8 mouse cellular contexts compared by ENCODE assay signal in genomic region chr5:122820777-122821523, GRCm38 (mm10). TPM values are rescaled to one million over a fixed set of nuclear protein-coding genes. Genes with fewer than 3 reads are reported as not detected.
DNase-seq lines count a peak whose midpoint lies in the region; ATAC-seq and TF ChIP-seq lines count a peak whose summit lies in the region.

TSS of gene Anapc5 (minus strand) at chr5:122821339.

- H3K27ac ChIP-seq in CH12.LX (ENCODE audit: insufficient read depth, low read depth) = peak within 1 kb of the TSS; percentile 95
- peak within 1 kb of the TSS; percentile 88 for H3K27ac ChIP-seq in forebrain, embryonic 11.5 days (ENCODE audit: low read depth, low read length)
- peak within 1 kb of the TSS; percentile 93 for H3K27ac ChIP-seq in heart, embryonic 16.5 days (ENCODE audit: low read length)
- peak within 1 kb of the TSS; percentile 98 for H3K27ac ChIP-seq in liver, embryonic 15.5 days (replicated peaks)
- H3K27ac ChIP-seq in neural tube, embryonic 12.5 days = peak within 1 kb of the TSS; percentile 85; the same call in 1 of the 2 replicates

- peak; percentile 92 for TF ChIP-seq POLR2A in CH12.LX (IDR thresholded peaks at IDR 0.05; ENCODE audit: low read depth, low read length)

- no peak for TF ChIP-seq RAD21 in CH12.LX (IDR thresholded peaks at IDR 0.05; ENCODE audit: low read depth, low read length)

- TF ChIP-seq EP300 in CH12.LX (IDR thresholded peaks at IDR 0.05; ENCODE audit: low read length) = peak; percentile 20; the same call in 1 of the 2 replicates

- H3K79me2 ChIP-seq in CH12.LX (replicated peaks; ENCODE audit: control insufficient read depth, extremely low read depth, insufficient read depth, poor library complexity, severe bottlenecking) = peaks cover 17% of the 10 kb centered on the region

- H3K9me3 ChIP-seq in CH12.LX (replicated peaks; ENCODE audit: low read length) = no peaks in the 10 kb centered on the region
- no peaks in the 10 kb centered on the region for H3K9me3 ChIP-seq in forebrain, embryonic 11.5 days (ENCODE audit: control insufficient read depth, low read length)
- no peaks in the 10 kb centered on the region for H3K9me3 ChIP-seq in heart, embryonic 16.5 days (replicated peaks; ENCODE audit: control insufficient read depth, low read length)
- H3K9me3 ChIP-seq in liver, embryonic 15.5 days (replicated peaks) = no peaks in the 10 kb centered on the region
- H3K9me3 ChIP-seq in neural tube, embryonic 12.5 days = no peaks in the 10 kb centered on the region

- peak; percentile 99 for ATAC-seq in forebrain, embryonic 11.5 days (replicated peaks; ENCODE audit: low FRiP score)
- peak; percentile 99 for ATAC-seq in heart, embryonic 16.5 days (replicated peaks; ENCODE audit: extremely low read depth, insufficient read depth, low FRiP score)
- ATAC-seq in liver, embryonic 15.5 days (ENCODE audit: insufficient read depth) = peak; percentile 99
- peak; percentile 99 for ATAC-seq in neural tube, embryonic 12.5 days (ENCODE audit: low FRiP score, low read depth)

- H3K9ac ChIP-seq in CH12.LX (ENCODE audit: insufficient read depth, low read depth) = peak within 1 kb of the TSS; percentile 85
- H3K9ac ChIP-seq in forebrain, embryonic 11.5 days (ENCODE audit: low read length) = peak within 1 kb of the TSS; percentile 85
- peak within 1 kb of the TSS; percentile 85 for H3K9ac ChIP-seq in heart, embryonic 16.5 days (ENCODE audit: low read length)
- H3K9ac ChIP-seq in liver, embryonic 15.5 days = peak within 1 kb of the TSS; percentile 87
- peak within 1 kb of the TSS; percentile 74 for H3K9ac ChIP-seq in neural tube, embryonic 12.5 days

- under 1% methylated on average over 55 of the region's 55 CpGs for WGBS in forebrain, embryonic 11.5 days
- WGBS in heart, embryonic 16.5 days = under 1% methylated on average over 55 of the region's 55 CpGs
- under 1% methylated on average over 55 of the region's 55 CpGs for WGBS in liver, embryonic 15.5 days (ENCODE audit: insufficient replicate concordance)
- under 1% methylated on average over 55 of the region's 55 CpGs for WGBS in neural tube, embryonic 12.5 days

- H3K27me3 ChIP-seq in CH12.LX (replicated peaks) = no peaks in the 10 kb centered on the region
- H3K27me3 ChIP-seq in forebrain, embryonic 11.5 days (ENCODE audit: control insufficient read depth, insufficient read depth, low read length) = no peaks in the 10 kb centered on the region
- no peaks in the 10 kb centered on the region for H3K27me3 ChIP-seq in heart, embryonic 16.5 days (ENCODE audit: control insufficient read depth, insufficient read depth, low read length)
- no peaks in the 10 kb centered on the region for H3K27me3 ChIP-seq in liver, embryonic 15.5 days
- no peaks in the 10 kb centered on the region for H3K27me3 ChIP-seq in neural tube, embryonic 12.5 days (replicated peaks)

- no peak for TF ChIP-seq CTCF in CH12.LX (conservative IDR thresholded peaks at IDR 0.05 in 1 of 2, IDR thresholded peaks at IDR 0.05 in 1 of 2; ENCODE audit: low read depth in 2 of 2, low read length in 2 of 2)

- peak within 1 kb of the TSS; percentile 74 to 93 (median 87) for H3K4me3 ChIP-seq in CH12.LX (replicated peaks in 1 of 3; ENCODE audit: low read depth in 2 of 3, low read length in 2 of 3, poor library complexity in 1 of 3)
- H3K4me3 ChIP-seq in forebrain, embryonic 11.5 days (ENCODE audit: low read depth, low read length) = peak within 1 kb of the TSS; percentile 79
- peak within 1 kb of the TSS; percentile 71 for H3K4me3 ChIP-seq in heart, embryonic 16.5 days (ENCODE audit: low read length)
- peak within 1 kb of the TSS; percentile 93 for H3K4me3 ChIP-seq in liver, embryonic 15.5 days (replicated peaks)
- peak within 1 kb of the TSS; percentile 77 for H3K4me3 ChIP-seq in neural tube, embryonic 12.5 days

- dilution Hi-C loops in CH12.LX (cut with MboI; ENCODE audit: extremely low pct_ligation_motif_present, extremely low pct_unique_long_range_greater_than_20kb, low sequenced_read_pairs) = no loop called here

- peak within 1 kb of the TSS; percentile 64 for H3K4me2 ChIP-seq in CH12.LX (ENCODE audit: insufficient read depth, low read depth, poor library complexity, severe bottlenecking)
- H3K4me2 ChIP-seq in forebrain, embryonic 11.5 days (ENCODE audit: low read depth, low read length, severe bottlenecking) = peak within 1 kb of the TSS; percentile 59
- peak within 1 kb of the TSS; percentile 64 for H3K4me2 ChIP-seq in heart, embryonic 16.5 days (ENCODE audit: low read depth, low read length)
- peak within 1 kb of the TSS; percentile 86 for H3K4me2 ChIP-seq in liver, embryonic 15.5 days
- peak within 1 kb of the TSS; percentile 62 for H3K4me2 ChIP-seq in neural tube, embryonic 12.5 days (replicated peaks)

- H3K4me1 ChIP-seq in CH12.LX (ENCODE audit: control insufficient read depth in 1 of 2, insufficient read depth in 2 of 2) = peaks cover 7 to 44% of the 10 kb centered on the region in 2 experiments
- H3K4me1 ChIP-seq in forebrain, embryonic 11.5 days (replicated peaks; ENCODE audit: control insufficient read depth, insufficient read depth, low read length) = peaks cover 4% of the 10 kb centered on the region; the same call in 1 of the 2 replicates
- H3K4me1 ChIP-seq in heart, embryonic 16.5 days (ENCODE audit: control insufficient read depth, insufficient read depth, low read length) = peaks cover 10% of the 10 kb centered on the region
- peaks cover 37% of the 10 kb centered on the region for H3K4me1 ChIP-seq in liver, embryonic 15.5 days (replicated peaks)
- peaks cover 10% of the 10 kb centered on the region for H3K4me1 ChIP-seq in neural tube, embryonic 12.5 days

- H3K36me3 ChIP-seq in CH12.LX (replicated peaks in 1 of 2; ENCODE audit: control insufficient read depth in 1 of 2, insufficient read depth in 1 of 2, low read length in 1 of 2) = peaks cover 27 to 34% of the 10 kb centered on the region in 2 experiments
- H3K36me3 ChIP-seq in forebrain, embryonic 11.5 days (ENCODE audit: control insufficient read depth, insufficient read depth, low read length) = peaks cover 10% of the 10 kb centered on the region; the same call in 1 of the 2 replicates
- peaks cover 28% of the 10 kb centered on the region for H3K36me3 ChIP-seq in heart, embryonic 16.5 days (ENCODE audit: control insufficient read depth, insufficient read depth)
- H3K36me3 ChIP-seq in liver, embryonic 15.5 days (replicated peaks) = peaks cover 33% of the 10 kb centered on the region
- H3K36me3 ChIP-seq in neural tube, embryonic 12.5 days = peaks cover 30% of the 10 kb centered on the region

- in situ Hi-C loops in CH12.LX (cut with MboI; ENCODE audit: low pct_ligation_motif_present, low pct_unique_long_range_greater_than_20kb, low sequenced_read_pairs) = no loop called here

- DNase-seq in CH12.LX (ENCODE audit: extremely low read depth) = peak; percentile 98
- peak; percentile 97 for DNase-seq in c-Kit-positive CD71-positive TER-119-negative erythroid progenitor cells, embryonic 14.5 days (ENCODE audit: low read depth)
- peak; percentile 96 for DNase-seq in forebrain, embryonic 11.5 days (ENCODE audit: low spot score)
- DNase-seq in kidney, postnatal 36 days = peak; percentile 96 to 98
- DNase-seq in telencephalon, adult 2 months (ENCODE audit: low read depth, low spot score) = peak; percentile 98

TF ChIP-seq in CH12.LX, 34 proteins besides CTCF, POLR2A, EP300 and RAD21 (continues in another document):
- TF ChIP-seq JUN (IDR thresholded peaks at IDR 0.05; ENCODE audit: insufficient read depth, low read depth, low read length) = peak; percentile 50; the same call in 1 of the 2 replicates
- peak; percentile 75 for TF ChIP-seq NRF1 (IDR thresholded peaks at IDR 0.05; ENCODE audit: low read depth, low read length)
- 0 out of 2 replicates have a peak, but pooled peaks have one; percentile 24 for TF ChIP-seq MAFK (IDR thresholded peaks at IDR 0.05; ENCODE audit: insufficient replicate concordance, low read length)
- TF ChIP-seq USF1 (IDR thresholded peaks at IDR 0.05; ENCODE audit: low read depth, low read length) = no peak
- TF ChIP-seq GABPA (IDR thresholded peaks at IDR 0.05; ENCODE audit: insufficient replicate concordance, low read depth, low read length) = no peak; the same call in 1 of the 2 replicates
- peak; percentile 76; the same call in 1 of the 2 replicates for TF ChIP-seq JUND (conservative IDR thresholded peaks at IDR 0.05; ENCODE audit: low read depth, low read length)
- TF ChIP-seq KAT2A (IDR thresholded peaks at IDR 0.05; ENCODE audit: insufficient replicate concordance, low read length) = peak; percentile 82; the same call in 1 of the 2 replicates
- TF ChIP-seq PAX5 (IDR thresholded peaks at IDR 0.05; ENCODE audit: low read length) = no peak
- TF ChIP-seq ZNF384 (IDR thresholded peaks at IDR 0.05; ENCODE audit: low read depth, low read length) = no peak
- TF ChIP-seq HCFC1 (IDR thresholded peaks at IDR 0.05; ENCODE audit: low read depth, low read length) = peak; percentile 90
- peak; percentile 84 for TF ChIP-seq ZMIZ1 (IDR thresholded peaks at IDR 0.05; ENCODE audit: low read depth, low read length)
- no peak for TF ChIP-seq USF2 (conservative IDR thresholded peaks at IDR 0.05; ENCODE audit: low read depth, low read length)
- peak; percentile 91 for TF ChIP-seq E2F4 (IDR thresholded peaks at IDR 0.05; ENCODE audit: insufficient replicate concordance, low read depth, low read length)
- peak; percentile 79 for TF ChIP-seq MEF2A (IDR thresholded peaks at IDR 0.05; ENCODE audit: borderline replicate concordance, low read depth, low read length)
- peak; percentile 82 for TF ChIP-seq NELFE (IDR thresholded peaks at IDR 0.05; ENCODE audit: low read depth, low read length)
- TF ChIP-seq MYC (IDR thresholded peaks at IDR 0.05; ENCODE audit: low read depth, low read length) = peak; percentile 93
- TF ChIP-seq MXI1 (IDR thresholded peaks at IDR 0.05; ENCODE audit: low read depth, low read length) = peak; percentile 72
- peak; percentile 86 for TF ChIP-seq CHD1 (IDR thresholded peaks at IDR 0.05; ENCODE audit: low read depth, low read length)
- peak; percentile 78; the same call in 1 of the 2 replicates for TF ChIP-seq RCOR1 (conservative IDR thresholded peaks at IDR 0.05; ENCODE audit: low read depth, low read length)
- TF ChIP-seq SIN3A (IDR thresholded peaks at IDR 0.05; ENCODE audit: low read length) = peak; percentile 88
- TF ChIP-seq ZC3H11A (IDR thresholded peaks at IDR 0.05; ENCODE audit: low read depth, low read length) = no peak
- peak; percentile 69 for TF ChIP-seq ETS1 (conservative IDR thresholded peaks at IDR 0.05; ENCODE audit: low read depth, low read length)

RNA-seq across cellular contexts. Expression of gene Anapc5, which starts in this region (rescaled TPM):
- 236 and 252 TPM in 2 replicates for total RNA-seq in CH12.LX (2012; rRNA removed)
- 247 and 258 TPM in 2 replicates for total RNA-seq in CH12.LX (2014; rRNA removed)
- polyA plus RNA-seq in CH12.LX (2012; ENCODE audit: insufficient read length, low read depth) = 261 and 280 TPM in 2 replicates
- 536 and 549 TPM in 2 replicates for polyA plus RNA-seq in forebrain, embryonic 11.5 days (2014; fragmentation: Nextera tagmentation; extraction: Ambion mirVana)
- polyA plus RNA-seq in heart, embryonic 16.5 days (2015; fragmentation: Nextera tagmentation; extraction: Ambion mirVana) = 327 and 339 TPM in 2 replicates
- polyA plus RNA-seq in liver, embryonic 15.5 days (2015; fragmentation: Nextera tagmentation; extraction: Ambion mirVana) = 220 and 221 TPM in 2 replicates
- polyA plus RNA-seq in neural tube, embryonic 12.5 days (2016; fragmentation: Nextera tagmentation; extraction: Ambion mirVana) = 506 and 512 TPM in 2 replicates

Comparison
In these comparisons a context has a peak if more than half of its experiments do, and no peak if none do; other contexts are left out.
1. Peak in every context shown above with its lines: DNase-seq, ATAC-seq, H3K4me3 ChIP-seq and H3K27ac ChIP-seq.